Comparison of ENCODE assay signal across 29 mouse cellular contexts in genomic region chr1:37532533-37532840, GRCm38 (mm10).
"Had no signal": no experiment of that assay in that cellular context is flagged by ENCODE, and none has a peak within 500 bp of the region (broad histone marks: within the 10 kb centered on the region; RNA-seq: fewer than 3 reads in every experiment).

No protein-coding gene starts in this region.

- H3K4me2 ChIP-seq: heart, embryonic 11.5 days; heart, embryonic 12.5 days; heart, embryonic 13.5 days; heart, embryonic 15.5 days; hindbrain, embryonic 12.5 days; hindbrain, embryonic 13.5 days; hindbrain, embryonic 14.5 days; hindbrain, embryonic 15.5 days; intestine, embryonic 15.5 days; kidney, embryonic 15.5 days had no signal

- H3K36me3 ChIP-seq: heart, embryonic 12.5 days; heart, embryonic 15.5 days; hindbrain, embryonic 10.5 days; hindbrain, embryonic 12.5 days; hindbrain, embryonic 15.5 days; kidney, embryonic 15.5 days had no signal

- H3K4me1 ChIP-seq: heart, embryonic 12.5 days; heart, embryonic 13.5 days; hindbrain, embryonic 10.5 days; hindbrain, embryonic 12.5 days; kidney, embryonic 15.5 days had no signal

- DNase-seq: heart, postnatal 14 days; heart, postnatal 36 days; heart, postnatal 4 days; kidney, adult 11 months; kidney, adult 2 months; kidney, adult 8-10 months; kidney, adult 9 months; kidney, postnatal 10 days; kidney, postnatal 14 days; kidney, postnatal 25 days; kidney, postnatal 36 days; kidney, postnatal 4 days; layer of hippocampus, adult 9-11 months; layer of hippocampus, postnatal 36 days had no signal

- H3K27ac ChIP-seq: heart, embryonic 13.5 days; heart, embryonic 15.5 days; hindbrain, embryonic 10.5 days; hindbrain, embryonic 12.5 days; hindbrain, embryonic 13.5 days; hindbrain, embryonic 14.5 days; hindbrain, embryonic 15.5 days; hindbrain, postnatal 0 days; intestine, embryonic 15.5 days; kidney, embryonic 15.5 days; kidney, postnatal 0 days; layer of hippocampus, adult 2 months; left cerebral cortex, adult 2 months had no signal

- H3K4me3 ChIP-seq: heart, embryonic 12.5 days; heart, embryonic 13.5 days; heart, embryonic 15.5 days; hindbrain, embryonic 10.5 days; hindbrain, embryonic 12.5 days; hindbrain, embryonic 13.5 days; hindbrain, embryonic 15.5 days; intestine, embryonic 15.5 days; kidney, embryonic 15.5 days; layer of hippocampus, adult 2 months; left cerebral cortex, adult 2 months had no signal

- H3K9ac ChIP-seq: heart, embryonic 12.5 days; heart, embryonic 13.5 days; heart, embryonic 15.5 days; hindbrain, embryonic 12.5 days; hindbrain, embryonic 13.5 days; hindbrain, embryonic 14.5 days; hindbrain, embryonic 15.5 days; intestine, embryonic 15.5 days; kidney, embryonic 15.5 days had no signal

- H3K9me3 ChIP-seq: heart, embryonic 12.5 days; heart, embryonic 13.5 days; heart, embryonic 15.5 days; hindbrain, embryonic 10.5 days; hindbrain, embryonic 12.5 days; hindbrain, embryonic 13.5 days; hindbrain, embryonic 15.5 days; intestine, embryonic 15.5 days; kidney, embryonic 15.5 days had no signal

- H3K27me3 ChIP-seq: heart, embryonic 12.5 days; heart, embryonic 15.5 days; hindbrain, embryonic 12.5 days; hindbrain, embryonic 13.5 days; hindbrain, embryonic 15.5 days; intestine, embryonic 15.5 days; kidney, embryonic 15.5 days had no signal
